Mouse (Mus musculus) adrenal gland, adult (tissue): Measurements from ENCODE around the gene Tas2r105.

Source experiments
- DNase-seq, 2 experiments: peaks; one replicate each; pipeline ENCODE4 v3.0.0; 2022 to 2023; ENCODE audit warnings: low spot score in 1 of 2; ENCODE audit not compliant: inconsistent age in 2 of 2

Tas2r105 gene

DNA sequence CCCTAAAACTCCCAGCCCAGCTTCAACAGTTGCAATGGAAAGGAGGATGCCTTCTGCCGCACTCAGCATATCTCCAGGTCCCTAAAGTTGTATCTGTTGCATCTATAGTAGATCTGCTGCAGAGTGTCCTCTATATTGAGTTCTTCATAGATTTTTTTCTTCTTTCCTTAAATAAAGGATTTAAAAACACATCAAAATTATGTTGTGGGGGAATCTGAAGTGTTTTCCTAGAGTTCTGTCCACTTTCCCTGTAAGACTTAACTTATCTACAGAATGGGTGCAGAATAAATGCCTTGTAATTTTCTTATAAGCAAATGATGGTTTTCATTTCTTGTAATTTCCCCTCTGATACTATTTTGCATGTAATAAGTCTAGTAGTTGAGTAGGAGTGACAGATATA, at the start of gene Tas2r105:
Tas2r105 (minus strand) TSS at position 101 of the 400 bp plus-strand sequence.
- DNase-seq: no peak

DNA sequence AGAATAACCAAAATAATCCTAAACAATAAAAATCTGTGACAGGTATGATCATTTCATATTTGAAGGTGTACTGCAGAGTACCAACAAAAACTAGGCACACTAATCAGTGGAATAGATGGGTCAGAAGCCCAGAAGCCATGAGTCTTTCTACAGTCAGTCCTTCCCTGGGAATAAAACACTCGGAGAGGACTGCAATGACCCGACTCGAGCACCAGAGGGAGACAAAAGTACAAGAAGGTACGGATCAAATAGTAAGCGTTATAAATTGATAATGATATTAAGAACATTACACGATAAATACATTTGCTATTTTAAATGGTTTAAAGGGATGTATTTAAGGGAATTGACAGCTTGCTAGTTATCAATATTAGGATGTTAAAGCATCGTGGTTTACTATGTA, 25.5 kb upstream of the Tas2r105 start:
- DNase-seq: peak in 1 of 2 experiments; percentile 41

DNA sequence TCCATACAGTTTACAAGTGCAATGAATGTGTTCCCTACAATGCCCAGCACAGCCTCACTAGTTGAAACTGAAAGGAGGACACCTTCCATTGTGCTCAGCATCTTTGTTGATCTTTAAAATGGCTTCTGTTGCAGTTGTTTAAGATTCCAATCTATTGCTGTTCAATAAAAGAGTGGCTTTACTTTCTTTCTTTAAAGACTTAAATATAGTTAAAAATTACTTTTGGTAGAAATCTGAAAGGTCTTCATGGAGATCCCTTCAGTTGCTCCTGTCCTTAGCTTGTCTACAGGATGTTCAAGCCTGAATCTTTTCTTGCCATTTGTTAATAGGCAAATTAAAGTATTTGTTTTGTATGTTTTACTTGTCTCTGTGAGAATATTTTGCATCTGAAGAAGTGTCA, 2.7 kb upstream of the Tas2r105 start, which contains the start of gene Tas2r114:
Tas2r114 (minus strand) TSS at position 101 of the 400 bp plus-strand sequence.
- no peak for DNase-seq

DNA sequence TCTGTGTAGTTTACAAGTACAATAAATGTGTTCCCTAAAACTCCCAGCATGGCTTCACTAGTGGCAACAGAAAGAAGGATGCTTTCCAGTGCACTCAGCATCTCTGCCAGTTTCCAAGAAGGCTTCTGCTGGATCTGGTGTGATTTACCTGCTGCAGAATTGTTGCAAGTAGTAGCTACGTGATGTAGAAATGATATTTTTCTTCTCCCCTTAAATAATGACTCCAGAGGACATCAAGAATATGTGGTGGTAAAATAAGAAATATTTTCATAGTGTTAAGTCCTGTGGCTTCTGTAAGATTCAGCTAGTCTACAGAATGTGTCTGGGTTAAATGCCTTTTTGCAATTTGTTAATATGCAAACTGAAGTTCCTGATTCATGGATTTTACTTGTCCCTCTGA, 1.7 kb downstream of the Tas2r105 start, which contains the start of gene Tas2r104:
Tas2r104 (minus strand) TSS at position 101 of the 400 bp plus-strand sequence.
- no peak for DNase-seq

DNA sequence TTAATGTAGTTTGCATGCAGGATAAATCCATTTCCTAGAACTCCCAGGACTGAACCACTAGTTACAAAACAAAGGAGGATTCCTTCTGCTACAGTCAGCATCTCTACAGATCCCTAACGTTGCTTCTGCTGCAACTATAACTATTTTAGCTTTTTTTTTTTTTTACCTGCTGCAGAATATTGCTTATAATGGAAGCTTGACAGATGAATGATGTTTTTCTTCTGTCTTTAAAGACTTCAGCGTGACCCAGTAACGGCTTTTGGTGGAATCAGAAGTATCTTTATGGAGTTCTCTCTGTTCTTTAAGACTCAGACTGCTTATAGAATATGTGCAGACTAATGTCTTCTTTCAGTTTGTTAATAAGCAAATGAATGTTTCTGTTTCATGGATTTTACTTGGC, 8.5 kb downstream of the Tas2r105 start, which contains the start of gene Tas2r106:
Tas2r106 (minus strand) TSS at position 101 of the 400 bp plus-strand sequence.
- no peak for DNase-seq

DNA sequence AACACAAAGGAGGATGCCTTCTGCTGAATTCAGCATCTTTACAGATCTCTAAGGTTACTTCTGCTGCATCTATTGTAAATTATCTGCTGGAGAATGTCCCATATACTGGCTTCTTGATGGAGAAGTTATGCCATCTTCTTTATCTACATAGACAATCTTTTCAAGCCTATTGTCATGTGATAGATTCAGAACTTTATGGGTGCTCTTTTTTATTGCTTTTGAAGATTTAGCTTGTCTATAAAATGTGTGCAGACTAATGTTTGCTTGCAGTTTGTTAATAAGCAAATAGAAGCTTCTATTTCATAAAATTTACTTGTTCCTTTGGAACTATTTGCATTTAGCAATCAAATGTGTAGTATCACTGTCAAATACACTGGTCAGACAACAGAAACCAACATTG, 27.2 kb downstream of the Tas2r105 start, which contains the start of gene Tas2r107:
Tas2r107 (minus strand) TSS at position 101 of the 400 bp plus-strand sequence.
- no peak for DNase-seq
